Mouse (Mus musculus) C2C12 (cell line): ENCODE measurements around the gene Slco3a1.

Experiments
- CTCF ChIP-seq: IDR thresholded peaks from one replicate; pipeline ENCODE4 v1.5.1; 2011; ENCODE audit not compliant: control insufficient read depth, insufficient read depth, insufficient read length
- MAX ChIP-seq: IDR thresholded peaks from one replicate; pipeline ENCODE4 v1.6.1; 2011; ENCODE audit warnings: mild to moderate bottlenecking, control low read depth
- MYOD1 ChIP-seq: IDR thresholded peaks from one replicate; pipeline ENCODE4 v1.6.1; 2011; ENCODE audit warnings: low read depth; ENCODE audit not compliant: control insufficient read depth, insufficient read length
- USF1 ChIP-seq: IDR thresholded peaks from one replicate; pipeline ENCODE4 v1.6.1; 2011; ENCODE audit warnings: low read depth, mild to moderate bottlenecking, control low read depth, moderate library complexity

DNA sequence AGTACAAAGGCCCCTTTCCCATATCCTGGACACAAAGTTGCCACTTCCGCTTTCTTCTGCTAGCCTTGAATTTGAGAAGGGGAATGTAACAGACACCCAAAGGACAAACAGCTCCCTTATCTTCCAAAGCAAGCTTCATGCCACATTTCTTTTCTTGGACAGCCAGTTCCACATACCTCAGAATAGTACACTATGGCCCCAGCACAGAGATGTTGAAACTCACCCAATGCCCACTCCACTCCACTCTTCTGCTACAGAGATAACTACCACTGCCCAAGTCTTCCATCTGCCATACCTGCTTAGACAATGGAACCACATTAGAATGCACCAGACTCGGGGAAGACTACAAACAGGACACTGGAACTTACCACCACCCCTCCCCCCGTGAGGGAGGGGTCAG is 131.3 kb downstream of the Slco3a1 start:
- TF ChIP-seq CTCF (no peak), MAX (no peak), USF1 (no peak), MYOD1 (no peak)
